Mouse (Mus musculus) embryonic facial prominence, embryonic 14.5 days (tissue): ENCODE results near the gene Bcl11b. TPM values are rescaled to one million over a fixed set of nuclear protein-coding genes. Genes with fewer than 3 reads are reported as not detected.

Experiments
- ATAC-seq: fragments of 200-750 bp; cut with Nextera tagmentation; 2 replicates; pipeline ENCODE4 v1.8.0; 2017; ENCODE audit warnings: low read depth, moderate number of reproducible peaks, moderate TSS enrichment
- DNase-seq: peaks from one replicate; pipeline ENCODE4 v3.0.0-alpha.2; 2015; ENCODE audit warnings: low spot score
- H3K27ac ChIP-seq: fragments of 300-500 bp; sonication (generic); replicated peaks from 2 replicates; pipeline ENCODE4 v1.5.1; 2014; ENCODE audit warnings: low read depth, mild to moderate bottlenecking, low read length, moderate library complexity
- H3K27me3 ChIP-seq: fragments of 300-500 bp; sonication (generic); replicated peaks from 2 replicates; pipeline ENCODE4 v1.6.1; 2014; ENCODE audit warnings: low read length; ENCODE audit not compliant: control insufficient read depth, insufficient read depth
- H3K36me3 ChIP-seq: fragments of 300-500 bp; sonication (generic); 2 replicates; pipeline ENCODE4 v1.6.1; 2014; ENCODE audit warnings: low read length, mixed read lengths; ENCODE audit not compliant: control insufficient read depth, insufficient read depth
- H3K4me1 ChIP-seq: fragments of 300-500 bp; sonication (generic); 2 replicates; pipeline ENCODE4 v1.6.1; 2014; ENCODE audit warnings: antibody characterized with exemption, low read length; ENCODE audit not compliant: control insufficient read depth, insufficient read depth
- H3K4me2 ChIP-seq: fragments of 300-500 bp; sonication (generic); 2 replicates; pipeline ENCODE4 v1.6.1; 2014; ENCODE audit warnings: low read depth, mild to moderate bottlenecking, low read length, moderate library complexity, mixed read lengths
- H3K4me3 ChIP-seq: fragments of 300-500 bp; sonication (generic); 2 replicates; pipeline ENCODE4 v1.5.1; 2014; ENCODE audit warnings: low read depth, mild to moderate bottlenecking, low read length
- H3K9ac ChIP-seq: fragments of 300-500 bp; sonication (generic); 2 replicates; pipeline ENCODE4 v1.6.1; 2014; ENCODE audit warnings: low read depth, mild to moderate bottlenecking, low read length, moderate library complexity, mixed read lengths
- H3K9me3 ChIP-seq: fragments of 300-500 bp; sonication (generic); 2 replicates; pipeline ENCODE4 v1.6.1; 2016; ENCODE audit warnings: low read length; ENCODE audit not compliant: control insufficient read depth
- WGBS: fragments of 180-500 bp; shearing (Covaris S2); extraction: QIAGEN DNeasy Blood & Tissue Kit; methylation state at CpG from one replicate; pipeline ENCODE4 v1.1.7; 2014; 5-methylcytosine and 5-hydroxymethylcytosine counted together
- polyA plus RNA-seq: library from polyadenylated mRNA; unstranded; fragments of >200 nt; fragmentation: Nextera tagmentation; extraction: Ambion mirVana; gene quantifications from 2 replicates; pipeline ENCODE4 v1.2.1, GENCODE M21; 2014

Bcl11b gene
- polyA plus RNA-seq, 1 experiment from 2014 or later: 16.5 TPM

DNA sequence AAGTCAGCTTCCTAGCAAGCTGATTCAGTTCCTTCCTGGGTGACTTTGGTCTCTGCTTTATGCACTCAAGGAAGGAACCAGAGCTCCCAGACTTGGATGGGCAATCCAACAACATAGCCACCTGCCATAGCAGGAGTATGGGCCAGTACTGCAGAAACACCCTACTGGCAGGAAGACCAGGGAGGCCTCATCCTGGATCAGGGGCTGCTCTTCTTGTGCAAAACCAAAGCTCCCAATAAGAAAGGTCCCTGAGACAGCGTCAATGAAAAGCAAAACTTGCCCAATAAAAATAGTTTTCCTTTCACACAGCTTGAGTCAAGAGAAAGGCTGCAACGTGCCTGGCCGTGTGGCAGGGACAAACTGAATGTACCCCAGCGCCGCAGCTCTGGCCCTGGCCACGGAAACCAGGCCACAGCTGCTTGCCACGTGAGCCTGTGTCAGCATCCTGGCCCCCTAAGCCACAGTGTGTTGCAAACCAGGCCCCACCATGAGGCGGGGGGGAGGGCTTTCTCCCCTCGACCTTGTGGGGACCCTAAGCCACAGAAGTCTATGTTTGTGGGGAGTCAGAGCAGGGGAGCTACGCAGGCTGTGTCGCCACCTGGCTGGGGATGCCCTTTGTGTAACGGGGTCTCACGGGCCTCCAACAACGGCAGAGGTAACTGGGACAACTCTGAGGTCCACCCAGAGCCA lies 38.9 kb downstream of the Bcl11b start:
- no peak for DNase-seq
- Histone ChIP-seq H3K4me2 (no peak overlapping the region), H3K9me3 (no peaks in the 10 kb centered on the region), H3K27me3 (no peaks in the 10 kb centered on the region), H3K36me3 (no peaks in the 10 kb centered on the region), H3K9ac (no peak overlapping the region), H3K4me1 (peaks cover 73% of the 10 kb centered on the region), H3K27ac (peak overlapping the region; percentile 49; the same call in 1 of the 2 replicates), H3K4me3 (no peak overlapping the region)
- WGBS: 45% methylated on average over 14 of the region's 14 CpGs
- no peak for ATAC-seq

GRCm38 (mm10) chr12:107962852-107963251 lies 40.5 kb downstream of the Bcl11b start:
- 0 out of 2 replicates have a peak overlapping the region, but pooled peaks have one; percentile 16 for H3K27ac ChIP-seq
- H3K9ac ChIP-seq: peak overlapping the region; percentile 3; the same call in 1 of the 2 replicates
- peaks cover 73% of the 10 kb centered on the region for H3K4me1 ChIP-seq
- 42% methylated on average over 7 of the region's 7 CpGs for WGBS
- H3K27me3 ChIP-seq: no peaks in the 10 kb centered on the region
- no peaks in the 10 kb centered on the region for H3K9me3 ChIP-seq
- H3K4me3 ChIP-seq: no peak overlapping the region
- H3K4me2 ChIP-seq: no peak overlapping the region
- no peak for ATAC-seq
- no peak for DNase-seq
- H3K36me3 ChIP-seq: no peaks in the 10 kb centered on the region

DNA sequence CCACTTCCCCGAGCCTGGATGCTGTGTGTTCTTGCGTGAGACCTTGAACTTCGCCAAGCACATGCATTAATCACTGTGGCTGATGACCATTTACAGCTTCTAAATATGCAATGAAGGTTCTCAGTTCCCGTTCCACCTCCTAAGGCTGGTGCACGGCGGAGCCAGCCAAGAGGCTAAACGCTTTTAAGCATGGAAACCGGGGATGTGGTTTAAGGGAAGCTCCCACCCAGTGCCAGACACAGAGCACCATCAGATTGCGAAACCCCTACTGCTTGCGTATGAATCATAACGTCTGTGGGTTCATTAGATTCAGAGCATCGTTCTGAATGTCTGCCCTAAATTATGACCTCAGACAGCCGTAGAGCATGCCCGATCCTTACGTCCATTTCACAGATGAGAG lies 41.6 kb downstream of the Bcl11b start:
- peaks cover 63% of the 10 kb centered on the region for H3K4me1 ChIP-seq
- peak overlapping the region; percentile 39; the same call in 1 of the 2 replicates for H3K27ac ChIP-seq
- H3K4me2 ChIP-seq: peak overlapping the region; percentile 2; the same call in 1 of the 2 replicates
- ATAC-seq: no peak
- H3K27me3 ChIP-seq: no peaks in the 10 kb centered on the region
- no peak for DNase-seq
- no peaks in the 10 kb centered on the region for H3K9me3 ChIP-seq
- H3K4me3 ChIP-seq: no peak overlapping the region
- 44% methylated on average over 15 of the region's 15 CpGs for WGBS
- no peak overlapping the region for H3K9ac ChIP-seq
- no peaks in the 10 kb centered on the region for H3K36me3 ChIP-seq

- peaks cover 54% of the 10 kb centered on the region for H3K4me1 ChIP-seq
- whole genome bisulfite sequencing: 11% methylated on average over 12 of the region's 12 CpGs
- H3K36me3 ChIP-seq: no peaks in the 10 kb centered on the region
- H3K4me3 ChIP-seq: no peak overlapping the region
- DNase-seq (peak; percentile 80), ATAC-seq (peak; percentile 75)
- peak overlapping the region; percentile 39 for H3K4me2 ChIP-seq
- H3K27me3 ChIP-seq: no peaks in the 10 kb centered on the region
- no peak overlapping the region for H3K9ac ChIP-seq
- H3K9me3 ChIP-seq: no peaks in the 10 kb centered on the region
- H3K27ac ChIP-seq: peak overlapping the region; percentile 65
Measured at GRCm38 (mm10) chr12:107960789-107961491, 42.5 kb downstream of the Bcl11b start.

GRCm38 (mm10) chr12:107960365-107960764 lies 43.0 kb downstream of the Bcl11b start:
- WGBS: 28% methylated on average over 14 of the region's 14 CpGs
- no peak for ATAC-seq
- Histone ChIP-seq H3K27ac (peak overlapping the region; percentile 56), H3K27me3 (no peaks in the 10 kb centered on the region), H3K4me3 (0 out of 2 replicates have a peak overlapping the region, but pooled peaks have one; percentile 1), H3K9ac (no peak overlapping the region), H3K9me3 (no peaks in the 10 kb centered on the region), H3K36me3 (no peaks in the 10 kb centered on the region), H3K4me2 (peak overlapping the region; percentile 21), H3K4me1 (peaks cover 53% of the 10 kb centered on the region)
- DNase-seq: no peak

DNA sequence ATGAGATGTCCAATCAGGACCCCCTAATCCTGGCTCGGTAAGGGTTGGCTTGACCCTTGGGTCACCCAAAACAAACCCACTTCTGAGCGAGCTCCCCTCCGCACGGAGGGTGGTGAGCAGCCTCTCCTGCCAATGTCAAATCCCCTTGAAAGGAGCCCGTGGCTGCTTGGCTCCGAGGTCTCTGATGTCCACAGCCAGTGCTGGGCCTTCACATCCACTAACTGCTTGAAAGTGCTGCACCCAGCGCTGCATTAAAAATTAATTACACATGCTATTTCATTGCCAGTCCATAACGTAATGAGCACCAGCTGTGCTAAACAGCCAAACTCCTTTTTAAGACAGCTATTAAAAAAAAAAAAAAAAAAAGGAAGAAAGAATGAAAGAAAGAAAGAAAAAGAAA lies 43.5 kb downstream of the Bcl11b start:
- ATAC-seq (no peak), DNase-seq (no peak)
- Histone ChIP-seq H3K4me2 (peak overlapping the region; percentile 21; the same call in 1 of the 2 replicates), H3K36me3 (no peaks in the 10 kb centered on the region), H3K4me3 (no peak overlapping the region), H3K27me3 (no peaks in the 10 kb centered on the region), H3K9me3 (no peaks in the 10 kb centered on the region), H3K27ac (no peak overlapping the region), H3K9ac (no peak overlapping the region), H3K4me1 (peaks cover 53% of the 10 kb centered on the region)
- 33% methylated on average over 8 of the region's 8 CpGs for WGBS

DNA sequence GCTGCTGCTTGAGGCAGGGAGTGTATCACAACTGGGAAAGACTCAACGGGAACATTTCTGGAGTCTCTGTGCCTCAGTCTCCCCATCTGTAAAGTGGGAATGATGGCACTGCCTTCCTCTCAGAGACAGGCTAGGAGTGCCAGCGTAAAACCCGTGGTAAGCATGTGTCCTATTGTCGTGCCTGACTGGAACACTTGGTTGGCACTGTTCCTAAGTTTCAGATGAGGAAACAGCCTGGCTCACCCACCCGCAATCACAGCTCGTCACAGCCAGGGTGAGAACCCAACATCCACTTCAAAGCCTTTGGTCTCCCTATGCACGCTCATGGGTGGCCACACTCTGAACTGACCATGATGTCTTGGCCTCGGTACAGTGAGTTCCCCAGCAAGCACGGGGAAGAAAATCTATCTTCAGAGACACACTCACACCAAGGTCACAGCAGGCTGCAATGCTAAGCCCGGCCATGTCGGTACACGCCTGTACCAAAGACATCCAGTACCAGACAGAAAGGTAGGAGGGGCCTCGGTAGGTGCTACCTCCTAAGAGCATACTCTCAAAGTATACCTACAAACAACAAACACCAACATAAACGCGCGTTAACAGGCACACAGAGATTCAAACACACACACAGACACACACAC lies 50.2 kb downstream of the Bcl11b start:
- WGBS: 69% methylated on average over 16 of the region's 16 CpGs
- H3K27me3 ChIP-seq: no peaks in the 10 kb centered on the region
- 0 out of 2 replicates have a peak overlapping the region, but pooled peaks have one; percentile 2 for H3K4me3 ChIP-seq
- peak overlapping the region; percentile 64 for H3K27ac ChIP-seq
- H3K36me3 ChIP-seq: no peaks in the 10 kb centered on the region
- peak overlapping the region; percentile 40 for H3K4me2 ChIP-seq
- no peak for DNase-seq
- H3K9ac ChIP-seq: no peak overlapping the region
- H3K4me1 ChIP-seq: peaks cover 61% of the 10 kb centered on the region
- no peak for ATAC-seq
- no peaks in the 10 kb centered on the region for H3K9me3 ChIP-seq

DNA sequence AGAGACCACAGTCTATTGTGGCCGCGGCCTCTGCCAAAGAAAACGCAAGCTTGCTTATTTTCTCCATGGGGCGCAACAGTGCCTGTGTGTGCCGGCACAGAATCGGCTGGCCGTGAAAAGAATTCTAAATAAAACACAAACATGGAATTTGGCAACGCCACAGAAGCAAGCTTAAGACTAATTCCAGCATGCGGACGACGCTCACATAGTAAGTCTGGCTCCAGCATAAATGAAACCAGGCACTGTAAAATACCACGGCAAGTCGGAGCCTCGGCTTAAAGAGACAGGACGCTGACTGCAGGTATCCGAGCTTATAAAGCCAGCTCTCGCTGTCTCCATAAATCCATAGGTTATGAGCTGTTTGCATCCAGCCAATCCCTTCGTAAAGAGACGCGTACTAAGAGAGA lies 51.1 kb downstream of the Bcl11b start:
- Histone ChIP-seq H3K36me3 (no peaks in the 10 kb centered on the region), H3K4me2 (peak overlapping the region; percentile 40), H3K27ac (peak overlapping the region; percentile 64), H3K9me3 (no peaks in the 10 kb centered on the region), H3K9ac (no peak overlapping the region), H3K4me3 (peak overlapping the region; percentile 2; the same call in 1 of the 2 replicates), H3K4me1 (peaks cover 61% of the 10 kb centered on the region), H3K27me3 (no peaks in the 10 kb centered on the region)
- 10% methylated on average over 20 of the region's 20 CpGs for WGBS
- ATAC-seq: peak; percentile 84
- DNase-seq: peak; percentile 98
